Mouse (Mus musculus): ENCODE results near the gene Slc17a9.

DNA sequence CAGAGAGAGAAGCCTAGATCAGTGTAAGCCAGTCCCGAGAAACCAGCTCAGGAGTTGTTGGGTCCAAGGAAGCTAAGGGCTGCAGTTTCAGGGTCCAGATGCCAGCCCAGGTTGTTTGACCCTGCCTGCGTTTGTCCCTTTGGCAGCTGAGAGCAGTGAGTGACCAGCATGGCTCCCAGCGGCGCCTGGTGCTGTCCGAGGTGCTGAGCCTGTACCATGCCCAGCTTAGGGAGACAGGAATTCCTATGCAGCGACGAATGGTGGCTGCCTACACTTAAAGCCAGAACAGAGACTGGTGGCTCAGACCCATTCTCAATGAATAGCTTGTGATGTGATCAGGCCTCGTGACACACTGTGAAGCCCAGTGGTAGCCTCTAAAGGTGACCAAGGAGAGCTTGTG, 30.8 kb downstream of the Slc17a9 start:
- TF ChIP-seq GATA1 (IDR thresholded peaks at IDR 0.05; ENCODE audit: borderline replicate concordance, low read length) (no peak), FLI1 (IDR thresholded peaks at IDR 0.05; ENCODE audit: low read length) (no peak)

Data from megakaryocyte, embryonic 14.5 days (primary cell).